Mouse (Mus musculus): ENCODE results near the gene Dennd4c. TPM values are rescaled to one million over a fixed set of nuclear protein-coding genes. Genes with fewer than 3 reads are reported as not detected.

Gene Dennd4c
- 12.5 and 15.2 TPM in 2 replicates for polyA plus RNA-seq (2012; rRNA removed)

DNA sequence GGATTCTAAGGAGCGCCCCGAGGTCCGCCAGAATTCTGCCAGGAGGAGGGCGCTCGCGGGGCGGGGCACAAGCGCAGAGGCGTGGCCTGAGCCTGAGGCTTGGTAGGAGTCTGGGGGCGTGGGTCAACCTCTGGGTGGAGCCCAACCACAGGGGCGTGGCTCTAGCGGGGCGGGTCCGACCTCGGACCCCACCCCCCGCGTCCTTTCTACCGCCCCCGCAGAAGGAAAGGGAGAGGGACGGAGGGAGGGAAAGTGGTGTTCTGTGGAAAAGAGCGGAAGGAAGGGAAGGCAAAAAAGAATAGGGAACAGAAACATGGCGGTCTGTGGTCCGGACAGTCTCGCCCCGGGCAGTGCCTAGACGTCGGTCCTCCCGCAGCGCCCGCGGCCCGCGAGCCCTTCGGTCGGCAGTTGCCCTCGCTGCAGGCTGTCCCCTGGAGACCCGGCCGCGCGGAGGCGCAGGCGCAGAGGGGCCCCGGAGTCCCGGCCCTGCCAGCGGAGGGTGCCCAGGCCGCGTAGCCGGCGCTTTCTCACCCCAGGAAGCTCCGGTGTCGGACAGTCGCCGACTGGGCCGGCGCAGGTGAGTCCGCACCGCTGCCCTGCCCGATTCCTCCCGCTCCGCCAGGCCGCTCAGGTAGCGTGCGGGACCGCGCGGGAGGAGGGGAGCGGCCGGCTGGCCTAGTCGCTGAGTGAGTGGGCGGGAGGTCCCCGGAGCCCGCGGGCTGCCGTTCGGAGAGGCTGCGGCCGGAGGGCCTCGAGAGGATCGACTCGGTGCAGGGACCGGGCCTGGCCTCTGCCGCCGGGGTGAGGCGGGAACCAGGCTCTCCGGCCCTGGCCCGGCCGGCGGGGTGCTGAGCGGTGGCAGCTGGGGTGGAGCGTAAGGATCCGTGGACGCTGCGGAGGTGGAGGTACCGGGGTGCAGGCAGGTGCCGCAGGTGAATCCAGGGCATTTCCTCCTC is at the start of gene Dennd4c:
Gene Dennd4c, plus strand, starts transcription at position 220 of the 956 bp plus-strand sequence.
- DNase-seq (ENCODE audit: low spot score): peak; percentile 89

DNA sequence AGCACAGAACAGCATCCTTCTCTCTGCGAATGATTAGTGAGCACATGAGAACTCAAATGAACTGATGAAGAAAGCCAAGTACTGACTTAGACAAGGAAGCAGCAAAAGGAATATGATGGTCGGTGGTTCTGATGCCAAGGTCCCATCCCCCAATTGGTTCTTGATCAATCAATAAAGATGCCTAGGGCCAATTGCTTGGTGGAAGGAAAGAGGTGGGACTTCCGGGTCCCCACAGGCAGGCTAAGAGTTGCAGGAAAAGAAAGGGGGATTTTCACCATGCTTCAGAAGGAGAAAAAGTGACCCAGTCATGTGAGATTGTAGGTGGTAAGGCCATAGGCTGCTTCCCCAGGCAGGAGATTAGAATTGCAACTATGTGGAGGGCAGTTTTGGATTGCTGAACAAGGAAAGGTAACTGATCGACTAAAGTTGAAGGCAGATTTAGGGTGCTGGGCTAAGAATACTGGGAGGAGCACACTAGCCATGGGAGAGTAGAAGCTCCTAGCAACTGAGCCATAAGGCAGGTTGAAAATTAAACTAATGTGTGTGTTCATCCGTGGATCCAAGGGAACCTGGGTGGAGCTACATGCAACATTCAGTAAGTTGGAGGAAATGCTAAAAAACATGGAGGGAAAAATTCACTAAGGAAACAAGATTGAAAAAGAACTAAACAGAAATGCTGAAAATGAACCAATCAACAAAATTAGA is 49.0 kb upstream of the Dennd4c start:
- no peak for DNase-seq (ENCODE audit: low spot score)

DNA sequence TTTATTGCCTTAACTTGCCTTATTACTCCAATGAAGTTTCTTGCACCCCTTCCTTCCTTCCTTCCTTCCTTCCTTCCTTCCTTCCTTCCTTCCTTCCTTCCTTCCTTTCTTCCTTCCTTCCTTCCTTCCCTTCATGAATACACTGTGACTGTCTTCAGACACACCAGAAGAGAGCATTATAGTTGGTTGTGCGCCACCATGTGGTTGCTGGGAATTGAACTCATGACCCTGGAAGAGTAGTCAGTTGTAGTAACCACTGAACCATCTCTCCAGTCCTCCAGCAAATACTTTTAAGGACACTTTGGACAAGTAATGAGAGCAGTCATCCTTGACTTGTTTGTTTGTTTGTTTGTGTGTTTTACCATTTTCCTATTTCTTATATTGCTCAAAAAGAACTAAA is 39.6 kb upstream of the Dennd4c start:
- no peak for DNase-seq (ENCODE audit: low spot score)

DNA sequence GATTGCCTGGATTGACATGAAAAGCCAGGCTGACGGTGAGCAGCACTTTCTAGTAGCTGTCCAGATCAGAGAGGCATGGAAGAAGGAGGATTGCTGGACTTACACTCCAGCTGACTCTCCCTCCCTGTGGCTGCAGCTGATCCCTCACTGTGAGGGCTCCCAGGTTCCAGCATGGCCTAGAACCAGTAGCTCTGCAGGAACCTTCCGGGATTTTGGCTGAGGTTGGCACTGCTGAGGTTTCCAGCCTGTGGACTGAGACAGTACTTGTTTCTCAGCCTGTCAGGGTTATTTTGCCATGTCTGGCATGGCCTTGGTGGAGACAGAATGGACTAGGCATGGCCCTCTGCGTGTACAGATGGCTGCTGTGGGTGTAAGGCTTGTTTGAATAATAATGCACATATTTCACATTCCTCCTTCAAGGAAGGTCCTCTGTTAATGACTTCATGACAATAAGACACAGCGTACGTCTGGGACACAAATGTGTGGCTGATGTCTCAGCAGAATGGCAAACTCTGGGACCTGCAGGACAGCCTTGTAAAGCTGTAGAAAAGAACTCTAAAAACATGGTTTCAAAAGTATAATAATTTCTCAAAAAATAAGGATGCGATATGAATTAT is 38.2 kb upstream of the Dennd4c start:
- no peak for DNase-seq (ENCODE audit: low spot score)

DNA sequence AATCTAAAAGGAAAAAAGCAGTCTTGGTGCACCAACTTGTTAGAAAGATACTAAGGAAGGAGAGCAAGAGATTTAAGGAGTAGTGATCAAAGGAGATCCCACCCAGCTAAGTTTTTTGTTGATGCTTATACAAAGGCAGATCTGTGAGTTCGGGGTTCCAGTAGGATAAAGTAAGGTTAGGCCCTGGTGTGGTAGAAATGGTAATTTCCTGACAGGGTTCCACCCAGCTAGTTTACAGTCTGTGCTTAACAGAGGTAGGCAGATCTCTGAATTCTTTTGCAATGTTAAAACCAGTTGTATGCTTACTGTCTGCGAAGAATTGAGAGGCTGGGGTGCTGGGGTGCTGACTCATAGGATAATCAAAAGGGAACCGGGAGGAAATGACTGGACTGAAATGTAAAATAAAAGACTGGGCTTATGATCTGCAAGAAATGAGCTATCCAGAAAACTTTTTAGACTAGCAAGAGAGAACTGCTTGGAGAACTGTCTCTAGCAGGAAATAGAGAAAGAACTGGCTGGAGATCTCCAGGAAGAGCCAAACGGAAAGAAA is 37.6 kb upstream of the Dennd4c start:
- DNase-seq (ENCODE audit: low spot score): no peak

DNA sequence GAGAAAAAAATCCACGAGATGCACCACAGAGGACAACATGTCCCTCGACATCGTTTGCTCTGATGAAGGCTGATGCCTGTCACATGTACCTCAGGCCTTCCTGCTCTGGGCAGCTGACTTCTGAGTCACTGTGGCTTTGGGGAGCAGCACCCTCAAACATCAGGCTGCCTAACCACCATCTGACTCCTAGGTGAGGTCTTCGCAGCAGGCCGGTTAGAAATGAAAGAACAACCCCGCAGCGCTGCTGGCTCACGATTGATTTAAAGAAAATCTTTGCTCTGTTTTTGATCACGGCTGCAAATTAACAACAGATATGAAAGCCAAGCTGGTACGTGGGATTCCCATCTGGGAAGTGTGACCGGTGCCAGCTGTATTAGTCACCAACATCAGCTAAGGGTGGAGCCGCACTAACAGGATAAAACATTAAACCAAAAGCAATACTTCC is 35.6 kb upstream of the Dennd4c start:
- DNase-seq (ENCODE audit: low spot score): peak; percentile 37

DNA sequence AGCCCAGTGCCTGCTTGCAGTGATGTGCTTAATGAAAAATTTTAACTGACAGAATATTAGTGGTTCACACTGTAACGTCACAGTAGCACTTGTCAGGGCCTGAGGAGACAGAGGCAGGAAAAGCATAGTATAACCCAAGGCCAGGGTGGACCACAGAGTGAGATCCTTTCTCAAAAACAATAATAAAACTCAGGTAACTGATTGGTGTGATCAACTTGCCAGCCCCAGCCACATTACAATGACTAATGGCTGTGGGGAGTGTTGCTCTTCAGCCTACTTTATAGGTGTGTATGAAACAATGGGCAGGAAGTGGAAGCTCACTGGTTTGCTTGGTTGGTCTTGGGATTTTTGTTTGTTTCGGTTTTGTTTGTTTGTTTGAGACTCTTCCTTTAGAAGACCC is 34.8 kb upstream of the Dennd4c start:
- DNase-seq (ENCODE audit: low spot score): no peak

DNA sequence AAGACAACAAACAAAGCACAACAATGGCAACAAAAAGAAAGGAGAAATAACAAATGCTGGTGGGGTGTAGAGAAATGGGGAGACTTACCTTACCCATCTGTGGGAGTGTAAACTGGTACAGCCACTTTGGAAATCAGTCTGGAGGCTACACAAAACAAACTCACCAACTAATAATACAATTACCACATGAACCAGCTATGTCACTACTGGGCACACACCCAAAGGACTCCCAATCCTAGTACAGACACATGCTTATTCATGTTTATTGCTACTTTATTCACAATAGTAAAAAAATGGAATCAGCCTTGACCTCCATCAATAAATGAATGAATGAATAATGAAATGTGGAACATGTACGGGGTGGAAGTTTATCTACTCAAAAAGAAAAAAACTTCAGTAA is 33.0 kb upstream of the Dennd4c start:
- no peak for DNase-seq (ENCODE audit: low spot score)

DNA sequence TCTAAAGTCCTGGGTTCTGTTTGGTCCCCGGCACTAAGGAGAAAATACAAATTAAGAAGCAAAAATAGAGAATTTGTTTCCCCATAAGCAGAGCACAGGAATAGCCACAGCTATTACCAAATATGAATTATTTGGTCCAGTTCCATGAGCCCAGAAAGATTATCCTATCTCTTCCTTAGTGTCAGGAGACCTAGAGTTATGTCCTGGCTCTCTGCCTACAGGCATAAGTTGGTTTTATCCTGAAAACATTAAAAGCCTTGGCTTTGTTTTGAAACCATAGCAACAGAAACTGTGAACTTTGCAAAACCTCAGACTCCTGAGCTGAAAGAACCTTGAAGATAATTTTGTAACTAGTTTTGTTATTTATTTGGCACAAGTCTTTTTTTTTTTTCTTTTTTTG is 31.2 kb upstream of the Dennd4c start:
- DNase-seq (ENCODE audit: low spot score): no peak

DNA sequence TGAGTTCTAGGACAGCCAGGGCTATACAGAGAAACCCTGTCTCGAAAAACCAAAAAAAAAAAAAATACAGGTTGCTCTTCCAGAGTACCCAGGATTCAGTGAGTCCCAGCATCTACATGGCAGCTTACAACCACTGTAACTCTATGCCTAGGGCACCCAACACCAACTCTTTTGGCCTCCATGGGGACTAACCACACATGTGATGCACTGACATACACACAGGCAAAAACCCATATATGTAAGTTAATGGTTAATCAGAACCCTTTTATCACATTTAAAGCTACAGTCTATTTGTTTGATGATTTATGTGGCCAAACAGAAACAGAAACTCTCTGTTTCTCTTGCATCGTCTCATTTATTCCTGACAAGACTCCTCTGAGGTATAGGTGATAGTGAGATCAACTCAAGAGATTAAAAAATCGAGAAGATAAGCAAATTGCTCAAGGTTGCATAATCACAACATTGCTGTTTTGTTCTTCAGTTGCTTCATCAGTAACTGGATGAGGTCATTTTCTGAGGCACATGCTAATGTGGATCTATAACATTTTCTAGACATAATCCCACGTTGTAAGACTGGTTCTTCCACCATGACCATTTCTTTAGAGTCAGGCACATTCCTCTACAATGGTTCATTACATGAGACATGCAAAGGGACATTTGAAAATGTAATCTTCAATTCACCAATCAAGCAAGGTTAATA is 29.3 kb upstream of the Dennd4c start:
- DNase-seq (ENCODE audit: low spot score): no peak

DNA sequence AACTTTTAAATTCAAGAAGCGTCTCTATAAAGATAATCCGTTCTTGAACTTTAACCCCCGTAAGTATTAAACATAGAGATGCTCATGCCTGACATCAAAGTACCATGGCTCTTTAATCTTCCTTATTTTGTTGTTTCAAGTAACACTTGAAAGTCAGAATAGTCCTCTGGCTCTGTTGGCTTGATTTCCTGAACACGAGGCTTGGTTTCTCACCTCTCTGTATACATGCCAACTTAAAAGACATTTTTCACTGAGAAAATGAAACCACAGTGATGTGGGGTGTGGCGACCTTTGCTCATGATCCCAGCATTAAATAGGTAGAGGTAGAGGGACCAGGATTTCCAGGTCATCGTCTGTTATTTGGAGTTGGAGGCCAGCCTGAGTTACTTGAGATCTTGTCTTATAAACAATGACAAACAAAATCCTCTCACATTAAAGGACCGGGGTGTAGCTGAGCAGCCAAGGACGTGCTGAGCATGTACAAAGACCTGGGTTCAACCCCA is 26.4 kb upstream of the Dennd4c start:
- DNase-seq (ENCODE audit: low spot score): no peak

DNA sequence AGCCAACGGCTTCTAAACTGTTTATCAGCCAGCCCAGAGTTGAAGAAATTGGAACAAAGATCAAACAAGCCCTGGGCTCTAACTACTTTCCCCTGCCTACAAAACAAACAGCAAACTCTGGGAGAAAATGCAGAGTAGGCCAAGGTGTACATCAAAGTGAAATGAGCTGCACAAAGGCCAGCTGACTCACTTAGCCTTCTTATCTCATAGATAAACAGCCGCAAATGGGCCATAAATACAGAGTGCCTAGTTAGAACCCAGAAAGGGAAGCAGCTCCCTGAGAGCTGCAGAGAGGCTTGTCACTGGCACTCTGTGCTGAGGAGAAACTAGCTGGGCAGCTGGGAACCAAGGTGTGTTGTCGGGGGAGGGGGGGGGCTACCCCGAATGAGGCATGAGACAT is 23.2 kb upstream of the Dennd4c start:
- DNase-seq (ENCODE audit: low spot score): no peak

DNA sequence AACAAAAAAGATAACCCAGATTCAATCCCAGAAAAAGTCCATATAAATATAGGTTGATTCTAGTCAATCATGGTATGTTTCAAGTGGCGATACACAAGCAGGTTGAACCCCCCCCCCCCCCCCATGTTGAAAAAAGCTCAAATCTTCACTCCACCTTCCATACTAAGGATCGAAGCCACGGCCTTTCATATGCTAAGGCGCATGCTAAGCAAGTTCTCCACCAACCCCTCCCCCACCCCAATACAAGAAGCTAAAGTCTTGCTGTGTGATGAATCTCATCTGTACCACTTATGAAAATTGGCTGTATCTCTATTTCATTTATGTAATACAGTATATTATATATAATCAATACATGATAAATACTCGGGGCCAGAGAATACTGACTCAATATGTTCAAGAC is 22.2 kb upstream of the Dennd4c start:
- no peak for DNase-seq (ENCODE audit: low spot score)

DNA sequence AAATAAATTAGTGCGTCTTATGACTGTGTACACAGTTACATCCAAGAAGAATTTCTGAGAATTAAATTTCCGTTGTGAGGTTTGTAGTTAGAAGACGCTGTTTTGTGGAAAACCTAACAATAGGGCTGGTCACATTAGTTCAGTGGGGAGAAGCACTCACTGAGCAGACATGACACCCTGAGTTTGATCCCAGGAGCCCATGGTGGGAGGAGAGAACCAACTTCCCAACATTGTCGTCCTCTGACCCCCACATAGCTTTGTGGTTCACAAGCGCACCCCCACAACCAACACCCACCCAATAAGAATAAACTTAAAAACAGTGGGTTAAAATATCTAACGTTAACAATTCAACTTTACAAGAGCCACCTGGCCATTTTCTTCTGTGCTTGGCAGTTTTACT is 18.5 kb upstream of the Dennd4c start:
- no peak for DNase-seq (ENCODE audit: low spot score)

DNA sequence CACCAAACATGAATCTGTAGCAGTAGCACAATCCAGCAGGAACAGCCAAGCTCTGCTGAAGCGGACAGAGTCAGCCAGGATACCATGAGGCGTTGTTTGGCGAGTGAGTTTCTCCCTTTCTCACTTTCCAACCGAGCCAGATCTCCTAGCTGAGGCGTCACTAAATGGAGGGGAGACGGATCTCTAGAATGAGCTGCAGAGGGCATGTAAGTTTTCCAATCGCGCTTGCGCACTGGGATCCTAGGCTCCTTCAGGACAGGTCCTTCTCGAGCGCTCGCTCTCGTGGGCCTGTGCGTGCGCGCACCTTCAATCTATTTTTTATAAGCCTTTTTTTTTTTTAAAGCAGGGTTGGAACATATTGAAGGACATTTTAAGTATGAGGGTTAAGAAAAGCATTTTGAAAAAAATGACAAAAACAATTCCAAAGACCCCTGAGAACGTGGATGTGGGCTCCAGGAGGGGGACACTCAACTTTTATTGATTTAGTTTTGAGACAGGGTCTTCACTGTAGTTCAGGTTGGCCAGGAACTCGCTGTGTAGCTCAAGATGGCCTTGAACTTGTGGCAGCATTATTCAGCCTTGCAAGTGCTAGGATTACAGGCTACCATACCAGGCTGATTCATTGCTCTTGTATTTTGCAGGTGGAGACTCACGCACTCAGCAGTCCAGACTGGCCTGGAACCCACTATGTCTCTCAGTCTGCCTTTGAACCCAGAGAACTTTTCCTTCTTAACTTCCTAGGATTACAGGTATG is 14.1 kb upstream of the Dennd4c start:
- no peak for DNase-seq (ENCODE audit: low spot score)

DNA sequence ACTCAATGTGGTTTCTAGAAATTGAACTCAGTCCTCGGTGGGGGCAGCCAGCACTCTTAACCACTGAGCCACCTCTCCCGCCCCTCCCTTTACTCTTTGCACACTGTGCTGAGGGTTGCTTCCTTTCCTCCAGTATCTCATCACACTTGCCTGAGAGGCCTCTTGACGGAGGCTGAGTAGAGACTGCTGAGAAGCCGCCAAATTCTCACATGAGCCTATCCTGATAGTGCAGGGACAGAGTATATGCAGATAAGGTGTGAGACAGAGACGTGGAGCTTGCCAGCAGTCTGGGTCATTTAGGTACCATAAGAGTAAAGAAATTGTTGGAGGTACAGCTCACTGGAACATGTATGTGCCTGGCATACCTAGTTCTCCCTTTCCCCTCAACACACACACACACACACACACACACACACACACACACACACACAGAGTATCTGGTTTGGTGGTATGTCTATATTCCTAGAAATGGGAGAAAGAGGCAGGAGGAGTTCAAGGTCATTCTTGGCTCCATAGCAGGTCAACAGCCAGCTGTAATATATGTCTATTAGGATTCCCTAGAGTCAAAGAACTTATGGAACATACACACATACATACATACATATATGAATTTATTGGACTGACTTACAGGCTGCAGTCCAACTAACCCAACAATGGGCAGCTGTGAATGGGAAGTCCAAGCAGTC is 8.9 kb upstream of the Dennd4c start:
- no peak for DNase-seq (ENCODE audit: low spot score)

DNA sequence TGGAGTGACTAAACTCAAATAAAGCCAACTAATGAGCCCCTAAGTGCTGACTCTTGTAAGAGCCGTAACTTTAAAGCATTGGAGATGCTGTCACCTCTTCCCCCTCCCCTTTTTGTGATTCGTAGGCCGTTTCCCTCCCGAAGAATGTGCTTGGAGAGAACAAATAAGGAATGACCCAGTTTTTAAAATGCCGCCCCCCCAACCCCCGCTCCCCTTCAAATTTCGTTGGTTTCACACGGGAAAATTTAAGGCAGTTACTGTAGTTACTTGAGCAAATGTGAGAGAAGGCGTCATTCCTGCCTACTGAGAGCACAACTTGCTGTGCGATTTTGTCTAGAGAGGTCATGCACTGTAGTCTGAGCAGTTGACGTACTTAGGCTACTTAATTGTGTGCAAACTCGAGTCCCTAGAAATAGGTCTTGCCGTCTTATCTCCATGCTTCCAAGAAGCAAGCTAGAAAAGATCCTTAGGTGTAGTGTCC is 1.0 kb downstream of the Dennd4c start:
- DNase-seq (ENCODE audit: low spot score): no peak

DNA sequence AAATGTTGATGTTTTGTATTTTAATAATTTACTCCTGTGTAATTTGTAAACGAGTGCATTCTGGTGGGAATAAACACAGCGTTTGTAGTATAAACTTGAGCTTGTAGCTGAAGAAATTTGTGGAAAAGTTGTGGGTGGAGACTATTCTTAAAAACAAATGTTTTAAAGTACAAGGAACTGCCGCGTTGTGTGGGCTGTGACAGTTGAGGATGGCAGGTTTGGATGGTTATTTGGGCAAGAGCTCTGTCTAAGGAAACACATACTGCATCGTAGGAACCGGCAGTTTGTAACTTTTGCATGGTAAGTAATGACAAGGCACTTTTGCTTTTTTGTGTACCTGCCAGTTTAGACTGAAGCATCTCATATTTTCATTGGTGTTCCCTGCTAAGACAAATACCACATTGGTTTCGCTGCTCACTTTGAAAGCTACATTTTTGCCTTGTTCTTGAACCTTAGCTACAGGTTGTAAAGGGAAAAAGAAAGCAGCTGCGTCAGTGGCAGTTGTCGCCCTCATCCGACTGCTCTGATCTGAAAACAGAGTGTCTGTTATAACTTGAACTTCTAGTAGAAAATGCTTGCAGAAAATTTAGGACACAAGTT is 2.1 kb downstream of the Dennd4c start:
- DNase-seq (ENCODE audit: low spot score): no peak

DNA sequence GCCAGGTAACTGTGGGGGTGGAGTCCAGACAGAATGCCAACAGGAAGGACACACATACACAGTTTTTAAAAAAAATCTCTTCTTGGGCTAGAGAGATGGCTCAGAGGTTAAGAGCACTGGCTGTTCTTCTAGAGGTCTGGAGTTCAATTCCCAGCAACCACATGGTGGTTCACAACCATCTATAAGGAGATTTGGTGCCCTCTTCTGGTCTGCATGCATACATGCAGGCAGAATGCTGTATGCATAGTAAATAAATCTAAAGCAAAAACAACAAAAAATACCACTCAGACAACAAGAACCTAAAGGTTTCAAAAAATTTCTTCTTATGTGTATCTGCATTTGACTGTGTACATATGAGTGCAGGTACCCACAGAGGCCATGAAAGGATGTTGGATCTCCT is 16.0 kb downstream of the Dennd4c start:
- no peak for DNase-seq (ENCODE audit: low spot score)
